Mouse (Mus musculus) limb, embryonic 12.5 days (tissue): ENCODE results near the gene 1700084M14Rik. TPM values are rescaled to one million over a fixed set of nuclear protein-coding genes. Genes with fewer than 3 reads are reported as not detected.
"Not testable (repeated sequence)": the region's sequence is repeated elsewhere in the genome, so short reads cannot be mapped to it uniquely, and the experiment has no call there.

Experiments used
- ATAC-seq: fragments of 200-750 bp; cut with Nextera tagmentation; 2 replicates; pipeline ENCODE4 v1.8.0; 2017; ENCODE audit warnings: low read depth, moderate TSS enrichment; ENCODE audit not compliant: insufficient number of reproducible peaks, insufficient read depth, low FRiP score, low TSS enrichment
- H3K27ac ChIP-seq: fragments of 300-500 bp; sonication (generic); 2 replicates; pipeline ENCODE4 v1.5.1; 2016; ENCODE audit warnings: mild to moderate bottlenecking, moderate library complexity
- H3K27me3 ChIP-seq: fragments of 300-500 bp; sonication (generic); 2 replicates; pipeline ENCODE4 v1.6.1; 2016; ENCODE audit warnings: mild to moderate bottlenecking, moderate library complexity
- H3K36me3 ChIP-seq: fragments of 300-500 bp; sonication (generic); 2 replicates; pipeline ENCODE4 v1.6.1; 2016; ENCODE audit warnings: mild to moderate bottlenecking, moderate library complexity
- H3K4me1 ChIP-seq: fragments of 300-500 bp; sonication (generic); replicated peaks from 2 replicates; pipeline ENCODE4 v1.6.1; 2016
- H3K4me2 ChIP-seq: fragments of 300-500 bp; sonication (generic); 2 replicates; pipeline ENCODE4 v1.6.1; 2016; ENCODE audit warnings: mild to moderate bottlenecking, moderate library complexity
- H3K4me3 ChIP-seq: fragments of 300-500 bp; sonication (generic); replicated peaks from 2 replicates; pipeline ENCODE4 v1.5.1; 2016; ENCODE audit warnings: mild to moderate bottlenecking
- H3K9ac ChIP-seq: fragments of 300-500 bp; sonication (generic); replicated peaks from 2 replicates; pipeline ENCODE4 v1.6.1; 2016; ENCODE audit warnings: mild to moderate bottlenecking, moderate library complexity
- H3K9me3 ChIP-seq: fragments of 300-500 bp; sonication (generic); 2 replicates; pipeline ENCODE4 v1.6.1; 2016; ENCODE audit warnings: mild to moderate bottlenecking, moderate library complexity
- WGBS: fragments of 180-500 bp; shearing (Covaris S2); methylation state at CpG from one replicate; pipeline ENCODE4 v1.1.7; 2016; 5-methylcytosine and 5-hydroxymethylcytosine counted together
- polyA plus RNA-seq: library from polyadenylated mRNA; unstranded; fragments of >200 nt; fragmentation: Nextera tagmentation; extraction: Ambion mirVana; gene quantifications from 2 replicates; pipeline ENCODE4 v1.2.1, GENCODE M21; 2016

1700084M14Rik gene
- not detected in 2 replicates for polyA plus RNA-seq

GRCm38 (mm10) chrX:91575811-91576210 lies at the start of gene 1700084M14Rik:
Gene 1700084M14Rik (minus strand): TSS chrX:91575911.
- not testable (repeated sequence) for ATAC-seq, H3K4me3 ChIP-seq, H3K4me1 ChIP-seq, H3K27ac ChIP-seq, H3K4me2 ChIP-seq, H3K9ac ChIP-seq, H3K27me3 ChIP-seq, H3K36me3 ChIP-seq, H3K9me3 ChIP-seq
- 89% methylated on average over 3 of the region's 3 CpGs for WGBS

Other genes with a start within 250 kb of the 1700084M14Rik start
- gene Mageb2, start 244.2 kb downstream of the 1700084M14Rik start, polyA plus RNA-seq: not detected in 2 replicates
- not detected in 2 replicates for gene Gm5072, start 183.4 kb downstream of the 1700084M14Rik start, polyA plus RNA-seq
- not detected in 2 replicates for gene Gm8914, start 95.8 kb downstream of the 1700084M14Rik start, polyA plus RNA-seq
- gene Gm14781, start 56.3 kb upstream of the 1700084M14Rik start, polyA plus RNA-seq: not detected in 2 replicates
- not detected in 2 replicates for gene Mageb5, start 207.1 kb upstream of the 1700084M14Rik start, polyA plus RNA-seq